Mouse (Mus musculus) heart, postnatal 4 days (tissue): Measurements from ENCODE around the gene Xbp1. TPM values are rescaled to one million over a fixed set of nuclear protein-coding genes. Genes with fewer than 3 reads are reported as not detected.
"Not testable (repeated sequence)": the region's sequence is repeated elsewhere in the genome, so short reads cannot be mapped to it uniquely, and the experiment has no call there.

Source experiments
- DNase-seq: peaks from one replicate; pipeline ENCODE4 v3.0.0; 2021
- total RNA-seq, 2 experiments: library from RNA; stranded (reverse); gene quantifications; 2 replicates each; pipeline ENCODE4 v1.2.3; 2021

Gene Xbp1
- total RNA-seq, 2 experiments from 2014 or later: 51.2 to 65.4 TPM

DNA sequence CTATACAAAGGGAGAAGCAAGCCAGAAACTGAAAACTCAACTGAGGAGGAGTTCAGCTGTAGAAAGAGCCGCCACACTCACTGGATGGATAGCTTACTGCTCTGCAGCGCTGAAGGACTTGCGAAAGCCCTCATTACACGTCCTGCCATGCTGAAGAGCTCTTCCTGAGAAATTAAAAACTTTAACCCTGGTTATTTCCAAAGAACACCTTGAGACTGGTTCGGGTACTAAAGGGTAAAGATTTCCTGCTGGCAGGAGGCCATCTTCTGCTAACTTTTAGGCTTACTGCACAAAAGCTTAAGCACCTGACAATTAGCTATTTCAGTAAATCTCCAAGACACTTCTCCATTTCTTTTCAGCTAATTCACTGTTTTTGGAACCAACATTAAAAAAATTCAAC lies 9.7 kb downstream of the Xbp1 start:
- DNase-seq: no peak

- no peak for DNase-seq
These were observed 10.3 kb downstream of the Xbp1 start for GRCm38 (mm10) chr11:5530717-5531116.

DNA sequence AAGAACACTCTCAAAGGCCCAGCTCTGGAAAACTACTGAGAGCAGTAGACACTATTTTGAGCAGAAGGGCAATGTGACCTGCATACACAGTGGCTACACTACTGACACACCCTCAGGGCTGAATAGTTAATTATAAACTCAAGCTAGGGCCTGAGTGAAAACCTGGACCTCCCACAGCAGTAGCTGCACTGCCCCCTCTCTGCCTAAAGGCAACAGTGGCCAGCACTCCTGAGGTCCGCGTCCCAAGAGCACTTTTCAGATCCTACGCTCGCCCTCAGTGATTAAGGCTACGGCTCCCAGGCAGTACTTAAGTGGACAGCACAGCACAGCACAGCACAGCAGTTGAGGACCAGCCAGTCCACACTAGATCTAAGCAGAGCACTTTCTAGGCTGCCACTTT lies 12.6 kb downstream of the Xbp1 start:
- DNase-seq: no peak

DNA sequence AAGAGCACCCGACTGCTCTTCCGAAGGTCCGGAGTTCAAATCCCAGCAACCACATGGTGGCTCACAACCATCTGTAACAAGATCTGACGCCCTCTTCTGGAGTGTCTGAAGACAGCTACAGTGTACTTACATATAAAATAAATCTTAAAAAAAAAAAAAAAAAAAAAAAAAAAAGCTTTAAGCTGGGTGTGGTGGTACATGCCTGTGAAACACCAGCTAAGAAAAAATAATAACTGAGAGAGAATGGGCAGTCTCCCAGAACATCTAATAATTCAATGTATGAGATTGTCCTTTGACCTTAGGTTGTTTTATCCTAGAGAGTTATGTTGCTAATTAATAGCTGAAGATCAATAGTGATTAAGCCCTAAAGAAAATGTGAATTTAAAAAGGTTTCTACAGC lies 17.0 kb downstream of the Xbp1 start:
- not testable (repeated sequence) for DNase-seq

DNA sequence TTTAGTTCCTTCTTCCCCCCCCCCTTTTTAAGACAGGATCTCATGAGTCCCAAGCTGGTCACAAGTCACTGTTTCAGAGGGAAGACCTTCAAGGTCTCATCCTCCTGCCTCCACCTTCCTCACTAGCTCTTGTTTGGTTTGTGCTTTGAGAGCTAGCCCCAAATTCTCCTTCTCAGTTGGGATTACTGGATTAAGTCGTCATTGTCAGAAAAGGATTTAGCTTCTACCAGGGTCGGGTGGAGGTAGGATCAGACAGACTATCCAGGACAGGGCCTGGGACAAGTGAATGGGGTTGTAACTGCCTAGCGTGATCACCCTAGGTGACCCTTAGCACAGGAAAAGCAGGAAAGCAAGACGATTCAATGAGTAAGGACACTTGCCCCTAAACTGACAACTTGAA lies 19.9 kb downstream of the Xbp1 start:
- DNase-seq: no peak

GRCm38 (mm10) chr11:5541230-5541798 lies 20.9 kb downstream of the Xbp1 start:
- DNase-seq: no peak

GRCm38 (mm10) chr11:5541799-5542481 lies 21.5 kb downstream of the Xbp1 start, which contains the start of gene Ccdc117:
Gene Ccdc117, minus strand, starts transcription at chr11:5542187.
- peak; percentile 89 for DNase-seq

- no peak for DNase-seq
These were observed 22.2 kb downstream of the Xbp1 start for GRCm38 (mm10) chr11:5542482-5543185.

GRCm38 (mm10) chr11:5543281-5543680 lies 22.8 kb downstream of the Xbp1 start:
- no peak for DNase-seq

DNA sequence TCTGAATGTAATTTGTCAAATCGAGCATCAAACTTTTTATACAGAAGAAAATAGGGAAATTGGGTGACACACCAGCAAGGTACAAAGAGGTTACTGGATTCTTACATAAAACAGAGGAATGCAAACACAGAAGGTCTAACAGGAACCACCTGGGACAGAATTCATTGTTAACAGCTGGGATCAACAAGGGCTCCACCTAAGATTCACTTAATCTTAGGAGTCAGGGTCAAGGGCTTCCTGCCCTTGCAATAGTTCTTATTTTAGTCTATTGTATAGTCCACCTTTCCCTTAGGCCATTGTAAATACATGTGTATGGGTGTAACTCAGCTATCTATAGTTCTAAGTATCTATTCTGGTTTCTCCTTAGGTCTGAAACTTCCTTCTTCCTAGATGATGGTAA lies 24.2 kb downstream of the Xbp1 start:
- DNase-seq: not testable (repeated sequence)

DNA sequence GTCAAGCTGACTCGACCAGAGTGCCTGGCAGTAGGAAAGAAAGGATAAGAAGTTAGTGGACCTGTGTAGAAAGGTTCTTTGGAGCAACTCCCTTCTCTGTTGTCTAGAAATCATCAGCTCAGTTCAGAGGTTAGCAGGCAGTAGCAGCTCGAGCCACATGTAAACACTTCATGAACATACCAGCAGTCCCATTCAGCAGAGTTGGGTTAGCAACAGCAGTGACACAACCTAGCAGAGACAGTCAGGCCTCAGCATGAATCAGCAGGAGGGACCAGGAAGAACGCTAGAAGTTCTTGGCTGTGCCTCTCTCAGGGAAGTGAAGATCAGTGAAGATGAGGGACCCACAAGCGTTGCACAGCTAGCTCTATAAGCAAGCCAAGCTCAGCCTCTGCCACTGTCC lies 25.0 kb downstream of the Xbp1 start:
- no peak for DNase-seq

DNA sequence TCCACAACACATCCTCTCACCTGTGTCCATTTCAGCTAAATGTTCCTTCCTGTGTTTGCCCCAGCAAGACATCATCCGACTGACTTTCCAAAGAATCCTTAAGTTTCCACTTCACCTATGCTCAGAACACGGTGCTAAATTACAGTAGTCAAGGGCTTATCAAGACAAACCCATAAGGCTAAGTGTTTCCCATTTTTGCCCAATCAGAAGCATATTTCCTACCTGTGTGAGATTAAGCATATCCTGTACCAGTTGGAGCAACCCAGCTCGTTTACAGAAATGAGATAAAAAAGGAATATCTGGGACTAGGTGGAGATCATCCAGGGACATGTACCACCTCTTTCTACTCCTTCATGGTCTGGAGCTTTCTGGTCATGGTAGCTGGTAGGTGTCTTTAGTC lies 26.2 kb downstream of the Xbp1 start:
- no peak for DNase-seq

GRCm38 (mm10) chr11:5551430-5551829 lies 31.0 kb downstream of the Xbp1 start:
- no peak for DNase-seq

GRCm38 (mm10) chr11:5551931-5552330 lies 31.5 kb downstream of the Xbp1 start:
- no peak for DNase-seq

- no peak for DNase-seq
These were observed 39.8 kb downstream of the Xbp1 start for GRCm38 (mm10) chr11:5560273-5560672.

DNA sequence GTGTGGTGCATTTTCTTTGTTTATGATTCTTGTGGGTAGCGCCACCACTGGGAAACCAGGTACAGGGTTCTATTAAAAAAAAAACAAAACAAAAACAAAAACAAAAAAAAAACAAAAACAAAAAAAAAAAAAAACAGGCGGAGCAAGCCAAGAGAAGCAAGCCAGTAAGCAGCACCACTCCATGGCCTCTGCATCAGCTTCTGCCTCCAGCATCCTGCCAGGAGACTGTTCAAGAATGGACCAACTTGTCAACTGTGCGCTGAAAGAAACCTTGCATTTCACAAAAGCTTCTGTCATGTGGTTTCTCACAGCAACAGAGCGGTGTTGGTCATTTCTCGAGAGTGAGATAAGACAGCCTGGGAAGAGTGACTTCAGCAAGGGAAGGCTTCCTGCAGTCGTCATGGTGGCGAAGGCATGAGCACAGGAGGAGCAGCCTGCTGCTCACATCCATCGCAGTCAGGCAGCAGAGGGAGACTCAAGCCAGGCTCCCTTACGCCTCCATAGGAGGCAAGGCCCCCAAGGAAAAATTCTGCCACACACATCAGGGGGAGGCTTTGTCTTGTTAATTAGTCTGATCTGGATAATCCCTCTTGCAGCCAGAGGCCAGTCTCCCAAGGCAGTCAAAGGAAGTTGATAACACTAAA lies 42.3 kb downstream of the Xbp1 start:
- DNase-seq: peak; percentile 15

DNA sequence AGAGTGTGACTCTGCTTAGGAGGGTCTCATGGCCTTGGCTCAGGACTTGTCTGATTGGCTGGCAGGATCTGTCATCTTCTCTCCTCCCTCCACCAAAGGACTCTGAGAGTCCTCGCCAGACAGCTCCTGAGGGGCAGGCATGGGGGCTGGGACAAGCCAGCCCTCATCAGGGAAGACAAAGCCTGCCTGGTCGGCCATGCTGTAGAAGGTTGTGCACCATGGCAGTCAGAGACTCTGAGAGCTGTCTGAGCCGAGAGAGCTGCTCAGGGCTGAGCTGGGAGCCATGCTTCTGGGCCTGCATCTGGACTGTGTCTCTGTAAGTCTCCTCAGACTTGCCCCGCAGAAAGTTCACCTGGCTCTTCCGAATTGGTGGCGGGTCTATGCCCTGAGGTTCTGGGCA lies 43.4 kb downstream of the Xbp1 start:
- DNase-seq: no peak

- DNase-seq: no peak
These were observed 45.1 kb downstream of the Xbp1 start for GRCm38 (mm10) chr11:5565596-5565995.

- DNase-seq: no peak
These were observed 46.0 kb downstream of the Xbp1 start for GRCm38 (mm10) chr11:5566506-5566905.

DNA sequence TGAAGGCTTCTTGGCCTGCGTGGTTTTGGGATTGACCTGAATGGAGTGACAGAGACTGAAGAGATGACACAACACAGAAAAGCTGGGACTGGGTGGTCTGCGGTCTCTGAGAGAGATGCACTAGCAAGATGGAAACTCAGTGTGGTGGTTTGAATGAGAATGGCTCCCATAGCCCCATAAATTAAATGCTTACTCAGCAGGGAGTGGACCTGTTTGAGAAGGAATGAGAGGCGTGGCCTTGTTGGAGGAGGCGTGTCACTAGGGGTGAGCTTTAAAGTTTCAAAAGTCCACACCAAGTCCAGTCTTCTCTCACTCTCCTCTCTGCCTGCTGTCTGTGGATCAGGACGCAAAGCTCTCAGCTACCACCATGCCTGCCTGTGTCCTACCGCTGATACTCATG lies 47.2 kb downstream of the Xbp1 start:
- no peak for DNase-seq

- DNase-seq: no peak
These were observed 47.6 kb downstream of the Xbp1 start for GRCm38 (mm10) chr11:5568082-5568481.

- DNase-seq: no peak
These were observed 49.0 kb downstream of the Xbp1 start, which contains the start of gene Ankrd36 for GRCm38 (mm10) chr11:5569474-5569873. Gene Ankrd36, plus strand, starts transcription at chr11:5569684.

- DNase-seq: no peak
These were observed 51.4 kb downstream of the Xbp1 start for GRCm38 (mm10) chr11:5571856-5572255.
